Mouse (Mus musculus) induced T-regulatory cell, adult 2 months (primary cell): ENCODE measurements around the gene Pdk4.

Experiments used
- DNase-seq: peaks from one replicate; pipeline ENCODE4 v3.0.0-alpha.2; 2012; ENCODE audit warnings: low read depth

Gene Pdk4

GRCm38 (mm10) chr6:5444331-5444898 lies 51.7 kb downstream of the Pdk4 start:
- no peak for DNase-seq

GRCm38 (mm10) chr6:5443104-5443863 lies 52.8 kb downstream of the Pdk4 start:
- DNase-seq = no peak

GRCm38 (mm10) chr6:5442316-5443085 lies 53.6 kb downstream of the Pdk4 start:
- no peak for DNase-seq

DNA sequence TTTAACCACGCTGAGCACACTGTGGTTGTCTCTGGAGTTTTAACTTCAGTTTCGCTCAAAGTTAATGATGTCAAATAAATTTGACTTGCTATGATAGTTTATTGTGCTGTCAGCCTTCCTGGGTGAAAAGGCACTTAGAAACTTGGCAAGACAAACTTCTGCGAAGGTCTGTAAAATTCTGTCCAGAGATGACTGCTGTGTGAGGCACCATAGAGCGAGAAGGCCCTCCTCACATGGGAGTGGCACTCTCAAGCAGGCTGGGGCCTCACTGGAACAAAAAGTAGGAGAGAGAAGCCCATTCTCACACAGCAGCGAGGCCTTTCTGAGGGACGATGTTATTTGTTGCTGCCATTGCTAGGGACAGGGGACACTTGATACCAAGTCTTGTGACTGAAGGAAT lies 54.9 kb downstream of the Pdk4 start:
- DNase-seq = no peak

- no peak for DNase-seq
These were observed 58.4 kb downstream of the Pdk4 start for GRCm38 (mm10) chr6:5437757-5438156.

DNA sequence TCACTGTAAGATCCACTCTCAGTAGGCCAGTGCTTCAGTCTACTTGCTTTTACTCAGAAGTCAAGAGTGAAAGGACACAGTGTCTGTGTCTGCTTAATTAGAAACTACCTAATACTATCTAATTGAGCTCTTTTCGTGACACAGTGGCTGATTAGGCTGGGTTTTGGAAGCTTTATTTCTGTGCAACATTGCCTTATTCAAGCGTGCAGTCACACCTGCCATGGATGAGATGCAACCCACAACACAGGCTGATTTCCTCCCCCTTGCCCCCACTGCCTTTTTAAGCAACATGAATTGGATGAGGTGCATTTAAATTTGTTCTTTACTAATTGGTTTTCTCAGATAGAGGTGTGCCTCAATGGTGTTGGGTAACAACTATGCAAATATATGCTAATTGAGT lies 62.2 kb downstream of the Pdk4 start:
- DNase-seq = no peak
